Mouse (Mus musculus): ENCODE results near the gene B230104I21Rik.

- no peak for TF ChIP-seq POLR2A (IDR thresholded peaks at IDR 0.05; ENCODE audit: low read depth, low read length)
- no peak for TF ChIP-seq CTCF (IDR thresholded peaks at IDR 0.05; ENCODE audit: extremely low read depth, insufficient read length, insufficient replicate concordance, low read depth, low read length)
Measured at GRCm38 (mm10) chr4:154325410-154325809, 10.5 kb upstream of the B230104I21Rik start.
